Mouse (Mus musculus) ES-E14 (cell line): ENCODE data around the gene Cbfa2t3. TPM values are rescaled to one million over a fixed set of nuclear protein-coding genes. Genes with fewer than 3 reads are reported as not detected.

Source experiments
- DNase-seq: peaks from one replicate; pipeline ENCODE4 v3.0.0-alpha.2; 2013; ENCODE audit warnings: low read depth, low spot score
- H3K27ac ChIP-seq: 2 replicates; pipeline ENCODE4 v1.5.1; 2012; ENCODE audit warnings: low read depth, mild to moderate bottlenecking, low read length, moderate library complexity, mixed read lengths; ENCODE audit not compliant: poor library complexity, insufficient read depth, severe bottlenecking
- H3K36me3 ChIP-seq: 2 replicates; pipeline ENCODE4 v1.6.1; 2012; ENCODE audit warnings: mild to moderate bottlenecking, low read length, moderate library complexity, mixed read lengths; ENCODE audit not compliant: control insufficient read depth, poor library complexity, insufficient read depth, severe bottlenecking
- H3K4me1 ChIP-seq, 2 experiments: fragments of 150-350 bp in 1 of 2; sonication (generic) in 1 of 2; 2 replicates each; pipeline ENCODE4 v1.6.1; 2012; ENCODE audit warnings: low read length in 2 of 2, mild to moderate bottlenecking in 1 of 2, mixed read lengths in 1 of 2; ENCODE audit not compliant: control insufficient read depth in 2 of 2, insufficient read depth in 2 of 2, poor library complexity in 1 of 2
- H3K4me3 ChIP-seq, 2 experiments: fragments of 150-350 bp in 1 of 2; sonication (generic) in 1 of 2; 2 replicates each; pipeline ENCODE4 v1.5.1; 2012; ENCODE audit warnings: low read length in 2 of 2, low read depth in 1 of 2, mild to moderate bottlenecking in 1 of 2, mixed read lengths in 1 of 2; ENCODE audit not compliant: insufficient read depth in 1 of 2, poor library complexity in 1 of 2, severe bottlenecking in 1 of 2
- H3K9ac ChIP-seq: 2 replicates; pipeline ENCODE4 v1.6.1; 2012; ENCODE audit warnings: low read depth, mild to moderate bottlenecking, low read length, mixed read lengths; ENCODE audit not compliant: poor library complexity, insufficient read depth, severe bottlenecking
- H3K9me3 ChIP-seq: fragments of 150-350 bp; sonication (generic); 2 replicates; pipeline ENCODE4 v1.6.1; 2012; ENCODE audit warnings: low read depth, mild to moderate bottlenecking, low read length; ENCODE audit not compliant: control insufficient read depth, insufficient read depth
- CHD2 ChIP-seq: IDR thresholded peaks from 2 replicates; pipeline ENCODE4 v1.6.1; 2014; ENCODE audit warnings: mild to moderate bottlenecking, low read depth, low read length, inconsistent platforms
- HCFC1 ChIP-seq: IDR thresholded peaks from 2 replicates; pipeline ENCODE4 v1.6.1; 2012; ENCODE audit warnings: low read length, inconsistent platforms, borderline replicate concordance; ENCODE audit not compliant: insufficient read depth
- MAFK ChIP-seq: IDR thresholded peaks from 2 replicates; pipeline ENCODE4 v1.6.1; 2014; ENCODE audit warnings: mild to moderate bottlenecking, low read depth, low read length, inconsistent platforms; ENCODE audit not compliant: insufficient read depth
- ZC3H11A ChIP-seq: IDR thresholded peaks from 2 replicates; pipeline ENCODE4 v1.6.1; 2012; ENCODE audit warnings: low read depth, mild to moderate bottlenecking, inconsistent platforms, low read length, borderline replicate concordance
- ZNF384 ChIP-seq: IDR thresholded peaks from 2 replicates; pipeline ENCODE4 v1.6.1; 2012; ENCODE audit warnings: low read depth, low read length, inconsistent platforms
- in situ Hi-C, 2 experiments: fragments of 600-800 bp; cut with MboI; formaldehyde crosslinking; loops; one replicate each; pipeline ENCODE4 v1.15.1; 2025; ENCODE audit warnings: low sequenced_read_pairs in 2 of 2, inconsistent platforms in 1 of 2; ENCODE audit not compliant: unreplicated experiment in 2 of 2
- total RNA-seq: library from RNA; depleted of rRNA; stranded (reverse); fragments of 300-350 nt; gene quantifications from 2 replicates; pipeline ENCODE4 v1.2.3, GENCODE M21; 2012

Gene Cbfa2t3
- total RNA-seq, 1 experiment: 0.36 TPM

GRCm38 (mm10) chr8:122606810-122607209 lies 92.1 kb downstream of the Cbfa2t3 start:
- Histone ChIP-seq H3K27ac (no peak overlapping the region), H3K4me1 (no peaks in the 10 kb centered on the region), H3K4me3 (no peak overlapping the region), H3K9me3 (no peaks in the 10 kb centered on the region), H3K9ac (no peak overlapping the region), H3K36me3 (no peaks in the 10 kb centered on the region)
- DNase-seq: no peak
- in situ Hi-C loops: no loop called here
- TF ChIP-seq HCFC1: no peak
- TF ChIP-seq ZC3H11A: no peak
- TF ChIP-seq CHD2: no peak
- no peak for TF ChIP-seq ZNF384
- no peak for TF ChIP-seq MAFK

GRCm38 (mm10) chr8:122605367-122605766 lies 93.5 kb downstream of the Cbfa2t3 start:
- Histone ChIP-seq H3K36me3 (no peaks in the 10 kb centered on the region), H3K9me3 (no peaks in the 10 kb centered on the region), H3K4me1 (no peaks in the 10 kb centered on the region), H3K4me3 (no peak overlapping the region), H3K9ac (no peak overlapping the region), H3K27ac (no peak overlapping the region)
- no peak for DNase-seq
- in situ Hi-C loops: no loop called here
- TF ChIP-seq ZC3H11A (no peak), ZNF384 (no peak), HCFC1 (no peak), MAFK (no peak), CHD2 (no peak)

GRCm38 (mm10) chr8:122604640-122605039 lies 94.3 kb downstream of the Cbfa2t3 start:
- in situ Hi-C loops: no loop called here
- H3K4me3 ChIP-seq: no peak overlapping the region
- TF ChIP-seq ZC3H11A: no peak
- TF ChIP-seq ZNF384: no peak
- no peak for TF ChIP-seq CHD2
- TF ChIP-seq MAFK: no peak
- TF ChIP-seq HCFC1: no peak

GRCm38 (mm10) chr8:122600666-122601065 lies 98.2 kb downstream of the Cbfa2t3 start:
- no peak overlapping the region for H3K9ac ChIP-seq
- no peaks in the 10 kb centered on the region for H3K4me1 ChIP-seq
- TF ChIP-seq CHD2: no peak
- no peak for TF ChIP-seq ZC3H11A
- H3K27ac ChIP-seq: no peak overlapping the region
- no peak for DNase-seq
- no peaks in the 10 kb centered on the region for H3K9me3 ChIP-seq
- in situ Hi-C loops: no loop called here
- no peak overlapping the region for H3K4me3 ChIP-seq
- no peaks in the 10 kb centered on the region for H3K36me3 ChIP-seq

More at GRCm38 (mm10) chr8:122604640-122605039, 94.3 kb downstream of the Cbfa2t3 start:
- DNase-seq: no peak
- Histone ChIP-seq H3K27ac (no peak overlapping the region), H3K9me3 (no peaks in the 10 kb centered on the region), H3K4me1 (no peaks in the 10 kb centered on the region), H3K9ac (no peak overlapping the region), H3K36me3 (no peaks in the 10 kb centered on the region)

- in situ Hi-C loops: no loop called here
- Histone ChIP-seq H3K4me1 (no peaks in the 10 kb centered on the region), H3K4me3 (no peak overlapping the region), H3K36me3 (no peaks in the 10 kb centered on the region), H3K9me3 (no peaks in the 10 kb centered on the region), H3K9ac (no peak overlapping the region), H3K27ac (no peak overlapping the region)
- TF ChIP-seq ZC3H11A (no peak), ZNF384 (no peak), CHD2 (no peak), HCFC1 (no peak), MAFK (no peak)
- no peak for DNase-seq
Measured at GRCm38 (mm10) chr8:122596031-122596430, 102.9 kb downstream of the Cbfa2t3 start.
